Mouse (Mus musculus): Measurements from ENCODE around the gene Tigd3. TPM values are rescaled to one million over a fixed set of nuclear protein-coding genes. Genes with fewer than 3 reads are reported as not detected.

Gene Tigd3
- polyA plus RNA-seq, 1 experiment from 2014 or later: 10.7 TPM

- ATAC-seq (replicated peaks; ENCODE audit: low FRiP score): no peak
- Histone ChIP-seq H3K9ac (ENCODE audit: low read length) (no peak overlapping the region), H3K4me3 (ENCODE audit: low read depth, low read length) (no peak overlapping the region), H3K9me3 (ENCODE audit: control insufficient read depth, low read length) (no peaks in the 10 kb centered on the region), H3K27me3 (ENCODE audit: control insufficient read depth, insufficient read depth, low read length) (no peaks in the 10 kb centered on the region), H3K36me3 (ENCODE audit: control insufficient read depth, insufficient read depth, low read length) (peaks cover 6% of the 10 kb centered on the region; the same call in 1 of the 2 replicates), H3K27ac (ENCODE audit: low read depth, low read length) (no peak overlapping the region), H3K4me2 (ENCODE audit: low read depth, low read length, severe bottlenecking) (no peak overlapping the region), H3K4me1 (replicated peaks; ENCODE audit: control insufficient read depth, insufficient read depth, low read length) (0 out of 2 replicates have a peak, but pooled peaks cover 2% of the 10 kb centered on the region)
- WGBS: 79% methylated on average over 21 of the region's 21 CpGs
- DNase-seq (ENCODE audit: low spot score): no peak
These were observed 43.3 kb upstream of the Tigd3 start for GRCm38 (mm10) chr19:5937095-5937835.

GRCm38 (mm10) chr19:5935691-5936090, 41.7 kb upstream of the Tigd3 start:
- ATAC-seq (replicated peaks; ENCODE audit: low FRiP score) (no peak), DNase-seq (ENCODE audit: low spot score) (no peak)
- H3K27me3 ChIP-seq (ENCODE audit: control insufficient read depth, insufficient read depth, low read length): no peaks in the 10 kb centered on the region
- no peak overlapping the region for H3K9ac ChIP-seq (ENCODE audit: low read length)
- H3K36me3 ChIP-seq (ENCODE audit: control insufficient read depth, insufficient read depth, low read length): peaks cover 6% of the 10 kb centered on the region; the same call in 1 of the 2 replicates
- H3K27ac ChIP-seq (ENCODE audit: low read depth, low read length): no peak overlapping the region
- H3K4me1 ChIP-seq (replicated peaks; ENCODE audit: control insufficient read depth, insufficient read depth, low read length): 0 out of 2 replicates have a peak, but pooled peaks cover 2% of the 10 kb centered on the region
- 88% methylated on average over 5 of the region's 5 CpGs for WGBS
- H3K4me3 ChIP-seq (ENCODE audit: low read depth, low read length): no peak overlapping the region
- no peaks in the 10 kb centered on the region for H3K9me3 ChIP-seq (ENCODE audit: control insufficient read depth, low read length)
- H3K4me2 ChIP-seq (ENCODE audit: low read depth, low read length, severe bottlenecking): no peak overlapping the region

GRCm38 (mm10) chr19:5935266-5935665, 41.3 kb upstream of the Tigd3 start:
- no peak overlapping the region for H3K4me2 ChIP-seq (ENCODE audit: low read depth, low read length, severe bottlenecking)
- WGBS: 81% methylated on average over 3 of the region's 3 CpGs
- no peak for ATAC-seq (replicated peaks; ENCODE audit: low FRiP score)
- H3K27ac ChIP-seq (ENCODE audit: low read depth, low read length): no peak overlapping the region
- H3K9me3 ChIP-seq (ENCODE audit: control insufficient read depth, low read length): no peaks in the 10 kb centered on the region
- no peak overlapping the region for H3K4me3 ChIP-seq (ENCODE audit: low read depth, low read length)
- H3K36me3 ChIP-seq (ENCODE audit: control insufficient read depth, insufficient read depth, low read length): peaks cover 6% of the 10 kb centered on the region; the same call in 1 of the 2 replicates
- H3K9ac ChIP-seq (ENCODE audit: low read length): no peak overlapping the region
- DNase-seq (ENCODE audit: low spot score): no peak
- 0 out of 2 replicates have a peak, but pooled peaks cover 2% of the 10 kb centered on the region for H3K4me1 ChIP-seq (replicated peaks; ENCODE audit: control insufficient read depth, insufficient read depth, low read length)
- no peaks in the 10 kb centered on the region for H3K27me3 ChIP-seq (ENCODE audit: control insufficient read depth, insufficient read depth, low read length)

- Histone ChIP-seq H3K4me2 (ENCODE audit: low read depth, low read length, severe bottlenecking) (no peak overlapping the region), H3K4me3 (ENCODE audit: low read depth, low read length) (no peak overlapping the region), H3K36me3 (ENCODE audit: control insufficient read depth, insufficient read depth, low read length) (no peaks in the 10 kb centered on the region), H3K4me1 (replicated peaks; ENCODE audit: control insufficient read depth, insufficient read depth, low read length) (peaks cover 4% of the 10 kb centered on the region; the same call in 1 of the 2 replicates), H3K27me3 (ENCODE audit: control insufficient read depth, insufficient read depth, low read length) (peaks cover 3% of the 10 kb centered on the region; the same call in 1 of the 2 replicates), H3K9ac (ENCODE audit: low read length) (no peak overlapping the region), H3K9me3 (ENCODE audit: control insufficient read depth, low read length) (no peaks in the 10 kb centered on the region), H3K27ac (ENCODE audit: low read depth, low read length) (no peak overlapping the region)
- DNase-seq (ENCODE audit: low spot score) (no peak), ATAC-seq (replicated peaks; ENCODE audit: low FRiP score) (no peak)
- WGBS: 77% methylated on average over 14 of the region's 14 CpGs
These were observed 36.0 kb upstream of the Tigd3 start for GRCm38 (mm10) chr19:5929634-5930596.

GRCm38 (mm10) chr19:5928546-5928945, 34.6 kb upstream of the Tigd3 start:
- Histone ChIP-seq H3K27me3 (ENCODE audit: control insufficient read depth, insufficient read depth, low read length) (peaks cover 3% of the 10 kb centered on the region; the same call in 1 of the 2 replicates), H3K9ac (ENCODE audit: low read length) (no peak overlapping the region), H3K9me3 (ENCODE audit: control insufficient read depth, low read length) (no peaks in the 10 kb centered on the region), H3K4me2 (ENCODE audit: low read depth, low read length, severe bottlenecking) (no peak overlapping the region), H3K4me1 (replicated peaks; ENCODE audit: control insufficient read depth, insufficient read depth, low read length) (peaks cover 5% of the 10 kb centered on the region; the same call in 1 of the 2 replicates), H3K27ac (ENCODE audit: low read depth, low read length) (no peak overlapping the region), H3K36me3 (ENCODE audit: control insufficient read depth, insufficient read depth, low read length) (no peaks in the 10 kb centered on the region), H3K4me3 (ENCODE audit: low read depth, low read length) (no peak overlapping the region)
- ATAC-seq (replicated peaks; ENCODE audit: low FRiP score) (no peak), DNase-seq (ENCODE audit: low spot score) (no peak)
- 83% methylated on average over 3 of the region's 3 CpGs for WGBS

GRCm38 (mm10) chr19:5928104-5928503, 34.2 kb upstream of the Tigd3 start:
- no peak overlapping the region for H3K4me3 ChIP-seq (ENCODE audit: low read depth, low read length)
- H3K4me1 ChIP-seq (replicated peaks; ENCODE audit: control insufficient read depth, insufficient read depth, low read length): peaks cover 5% of the 10 kb centered on the region; the same call in 1 of the 2 replicates
- H3K9ac ChIP-seq (ENCODE audit: low read length): no peak overlapping the region
- no peak overlapping the region for H3K27ac ChIP-seq (ENCODE audit: low read depth, low read length)
- H3K9me3 ChIP-seq (ENCODE audit: control insufficient read depth, low read length): no peaks in the 10 kb centered on the region
- peaks cover 3% of the 10 kb centered on the region; the same call in 1 of the 2 replicates for H3K27me3 ChIP-seq (ENCODE audit: control insufficient read depth, insufficient read depth, low read length)
- H3K36me3 ChIP-seq (ENCODE audit: control insufficient read depth, insufficient read depth, low read length): no peaks in the 10 kb centered on the region
- no peak overlapping the region for H3K4me2 ChIP-seq (ENCODE audit: low read depth, low read length, severe bottlenecking)
- ATAC-seq (replicated peaks; ENCODE audit: low FRiP score) (no peak), DNase-seq (ENCODE audit: low spot score) (no peak)
- 84% methylated on average over 6 of the region's 6 CpGs for WGBS

- ATAC-seq (replicated peaks; ENCODE audit: low FRiP score) (no peak), DNase-seq (ENCODE audit: low spot score) (no peak)
- no peaks in the 10 kb centered on the region for H3K9me3 ChIP-seq (ENCODE audit: control insufficient read depth, low read length)
- WGBS: 77% methylated on average over 8 of the region's 8 CpGs
- no peak overlapping the region for H3K4me2 ChIP-seq (ENCODE audit: low read depth, low read length, severe bottlenecking)
- peaks cover 5% of the 10 kb centered on the region; the same call in 1 of the 2 replicates for H3K4me1 ChIP-seq (replicated peaks; ENCODE audit: control insufficient read depth, insufficient read depth, low read length)
- H3K4me3 ChIP-seq (ENCODE audit: low read depth, low read length): no peak overlapping the region
- peaks cover 3% of the 10 kb centered on the region; the same call in 1 of the 2 replicates for H3K27me3 ChIP-seq (ENCODE audit: control insufficient read depth, insufficient read depth, low read length)
- no peak overlapping the region for H3K27ac ChIP-seq (ENCODE audit: low read depth, low read length)
- no peak overlapping the region for H3K9ac ChIP-seq (ENCODE audit: low read length)
- no peaks in the 10 kb centered on the region for H3K36me3 ChIP-seq (ENCODE audit: control insufficient read depth, insufficient read depth, low read length)
These were observed 33.6 kb upstream of the Tigd3 start for GRCm38 (mm10) chr19:5927532-5927931.

GRCm38 (mm10) chr19:5927026-5927425, 33.1 kb upstream of the Tigd3 start:
- H3K4me3 ChIP-seq (ENCODE audit: low read depth, low read length): no peak overlapping the region
- H3K27ac ChIP-seq (ENCODE audit: low read depth, low read length): no peak overlapping the region
- H3K4me1 ChIP-seq (replicated peaks; ENCODE audit: control insufficient read depth, insufficient read depth, low read length): peaks cover 5% of the 10 kb centered on the region; the same call in 1 of the 2 replicates
- no peaks in the 10 kb centered on the region for H3K9me3 ChIP-seq (ENCODE audit: control insufficient read depth, low read length)
- no peak overlapping the region for H3K9ac ChIP-seq (ENCODE audit: low read length)
- peaks cover 3% of the 10 kb centered on the region; the same call in 1 of the 2 replicates for H3K27me3 ChIP-seq (ENCODE audit: control insufficient read depth, insufficient read depth, low read length)
- 78% methylated on average over 11 of the region's 11 CpGs for WGBS
- H3K4me2 ChIP-seq (ENCODE audit: low read depth, low read length, severe bottlenecking): no peak overlapping the region
- ATAC-seq (replicated peaks; ENCODE audit: low FRiP score) (no peak), DNase-seq (ENCODE audit: low spot score) (no peak)
- H3K36me3 ChIP-seq (ENCODE audit: control insufficient read depth, insufficient read depth, low read length): no peaks in the 10 kb centered on the region

All from forebrain, embryonic 11.5 days (tissue).